Mouse (Mus musculus) thymus, adult 2 months (tissue): ENCODE measurements around the gene Itpr2. TPM values are rescaled to one million over a fixed set of nuclear protein-coding genes. Genes with fewer than 3 reads are reported as not detected.

Experiments
- DNase-seq: peaks from one replicate; pipeline ENCODE4 v3.0.0; 2021
- H3K27ac ChIP-seq: fragments of 200-500 bp; 2 replicates; pipeline ENCODE4 v1.5.1; 2012; ENCODE audit warnings: low read length, control low read depth; ENCODE audit not compliant: control insufficient read depth, insufficient read depth
- H3K27me3 ChIP-seq: fragments of 200-500 bp; 2 replicates; pipeline ENCODE4 v1.6.1; 2012; ENCODE audit warnings: mild to moderate bottlenecking, low read length, moderate library complexity, mixed read lengths; ENCODE audit not compliant: control insufficient read depth, insufficient read depth
- H3K36me3 ChIP-seq: fragments of 200-500 bp; 2 replicates; pipeline ENCODE4 v1.6.1; 2012; ENCODE audit warnings: mild to moderate bottlenecking, low read length, moderate library complexity; ENCODE audit not compliant: control insufficient read depth, insufficient read depth
- H3K4me1 ChIP-seq: fragments of 200-500 bp; replicated peaks from 2 replicates; pipeline ENCODE4 v1.6.1; 2012; ENCODE audit warnings: low read length; ENCODE audit not compliant: control insufficient read depth, insufficient read depth
- H3K4me3 ChIP-seq: fragments of 200-500 bp; 2 replicates; pipeline ENCODE4 v1.5.1; 2012; ENCODE audit warnings: mild to moderate bottlenecking, low read length, control low read depth, moderate library complexity; ENCODE audit not compliant: control insufficient read depth, insufficient read depth
- CTCF ChIP-seq: fragments of 200-500 bp; IDR thresholded peaks from 2 replicates; pipeline ENCODE4 v1.5.1; 2012; ENCODE audit warnings: mild to moderate bottlenecking, control low read depth, low read length, moderate library complexity, borderline replicate concordance; ENCODE audit not compliant: control insufficient read depth, poor library complexity, insufficient read depth; ENCODE audit errors: extremely low read depth
- POLR2A ChIP-seq: fragments of 200-500 bp; IDR thresholded peaks from 2 replicates; pipeline ENCODE4 v1.6.1; 2012; ENCODE audit warnings: mild to moderate bottlenecking, low read length, control low read depth, moderate library complexity; ENCODE audit not compliant: control insufficient read depth, poor library complexity, insufficient read depth; ENCODE audit errors: extremely low read depth
- WGBS: fragments of 180-500 bp; shearing (Covaris S2); methylation state at CpG from one replicate; pipeline ENCODE4 v1.1.7; 2018; 5-methylcytosine and 5-hydroxymethylcytosine counted together
- polyA plus RNA-seq: library from polyadenylated mRNA; depleted of rRNA; stranded (reverse); fragments of >200 nt; gene quantifications from 2 replicates; pipeline ENCODE4 v1.2.3, GENCODE M21; 2012

Itpr2 gene
- polyA plus RNA-seq, 1 experiment: 60.3 TPM

GRCm38 (mm10) chr6:146289801-146290200 lies 212.2 kb downstream of the Itpr2 start:
- no peaks in the 10 kb centered on the region for H3K4me1 ChIP-seq
- no peak overlapping the region for H3K4me3 ChIP-seq
- no peak overlapping the region for H3K27ac ChIP-seq
- H3K36me3 ChIP-seq: peaks cover 65% of the 10 kb centered on the region
- H3K27me3 ChIP-seq: no peaks in the 10 kb centered on the region
- TF ChIP-seq POLR2A (no peak), CTCF (no peak)
- DNase-seq: no peak
- WGBS: 96% methylated on average over 10 of the region's 10 CpGs

DNA sequence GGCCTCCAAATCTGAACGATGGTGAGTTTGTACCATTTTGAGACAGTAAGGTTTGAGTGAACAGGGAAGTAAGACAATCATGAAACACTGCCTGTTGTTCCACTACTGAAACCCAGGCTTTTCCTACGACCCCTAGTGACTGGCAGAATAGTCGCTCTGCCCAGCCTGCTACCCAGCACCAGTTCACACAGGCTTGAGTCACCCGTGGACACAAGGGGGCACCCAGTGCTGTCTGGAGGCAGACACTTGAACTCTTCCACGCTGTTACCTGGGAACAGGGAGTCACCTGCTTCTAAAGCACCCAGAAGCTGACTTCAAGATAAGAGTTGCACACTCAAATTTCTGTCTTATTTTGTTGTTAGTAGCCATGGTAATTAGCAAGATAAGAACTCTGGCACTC lies 213.8 kb downstream of the Itpr2 start:
- Histone ChIP-seq H3K36me3 (peaks cover 62% of the 10 kb centered on the region), H3K27ac (no peak overlapping the region), H3K4me3 (no peak overlapping the region), H3K27me3 (no peaks in the 10 kb centered on the region), H3K4me1 (no peaks in the 10 kb centered on the region)
- WGBS: 95% methylated on average over 5 of the region's 5 CpGs
- TF ChIP-seq CTCF (no peak), POLR2A (no peak)
- DNase-seq: no peak

DNA sequence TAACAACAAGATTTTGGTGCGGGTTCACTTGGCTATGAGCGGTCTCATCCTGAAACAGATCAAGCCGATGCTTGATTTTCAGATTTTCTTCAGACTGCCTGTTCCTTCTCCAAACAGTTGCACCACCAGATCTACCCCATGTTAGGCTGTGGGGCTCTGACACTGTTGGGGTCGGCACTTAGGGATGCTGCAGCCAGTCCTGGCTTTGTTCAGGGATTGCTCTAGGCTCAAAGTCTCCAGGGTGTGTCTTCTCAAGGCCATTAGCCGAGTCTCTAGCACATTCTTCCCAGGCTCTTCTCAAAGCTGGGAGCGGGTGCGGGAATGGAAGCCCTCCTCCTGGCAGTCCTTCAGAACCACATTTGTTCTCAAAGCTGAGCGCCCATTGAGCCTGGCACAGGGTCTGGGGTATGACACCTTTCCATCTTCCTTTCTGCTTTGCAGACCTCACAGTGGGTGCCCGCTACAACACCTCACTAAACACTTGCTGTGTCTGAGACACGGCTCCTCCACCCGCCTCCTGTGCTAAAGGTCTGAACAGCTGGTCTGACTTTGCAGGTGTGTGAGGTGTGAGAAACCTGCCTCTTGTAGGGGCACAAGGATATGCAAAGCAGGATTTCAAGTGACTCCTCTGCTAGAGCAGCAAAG lies 217.0 kb downstream of the Itpr2 start:
- WGBS: 95% methylated on average over 11 of the region's 11 CpGs

DNA sequence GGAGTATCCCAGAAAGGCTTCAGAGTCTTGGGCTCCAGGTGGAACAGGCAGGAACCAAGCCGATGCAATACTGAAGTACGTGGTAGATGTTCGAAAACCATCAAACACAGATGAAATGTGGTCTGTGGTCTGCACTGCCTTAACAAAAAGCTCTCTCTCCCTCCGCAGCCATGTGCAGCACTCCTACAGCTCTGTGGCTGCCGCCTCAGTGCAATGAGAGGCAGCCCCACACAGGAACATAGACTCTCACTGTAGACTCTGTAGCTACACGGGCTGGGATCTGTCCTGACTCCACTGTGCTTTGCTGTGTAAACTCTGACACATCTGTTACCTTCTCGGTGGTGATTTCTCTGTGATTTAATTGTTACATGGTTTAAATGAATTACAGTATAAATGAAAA lies 218.0 kb downstream of the Itpr2 start:
- TF ChIP-seq CTCF: no peak
- no peak for TF ChIP-seq POLR2A
- no peak overlapping the region for H3K4me3 ChIP-seq
- 11% methylated on average over 7 of the region's 7 CpGs for WGBS

More for the DNA sequence above, 217.0 kb downstream of the Itpr2 start:
- DNase-seq: no peak
- no peak for TF ChIP-seq POLR2A
- TF ChIP-seq CTCF: no peak
- Histone ChIP-seq H3K27me3 (no peaks in the 10 kb centered on the region), H3K4me1 (no peaks in the 10 kb centered on the region), H3K4me3 (no peak overlapping the region), H3K36me3 (peaks cover 54% of the 10 kb centered on the region), H3K27ac (no peak overlapping the region)

GRCm38 (mm10) chr6:146282061-146282659 lies 219.9 kb downstream of the Itpr2 start:
- no peak for DNase-seq
- 52% methylated on average over 7 of the region's 7 CpGs for WGBS
- Histone ChIP-seq H3K4me1 (no peaks in the 10 kb centered on the region), H3K4me3 (no peak overlapping the region), H3K27ac (no peak overlapping the region), H3K36me3 (peaks cover 47% of the 10 kb centered on the region), H3K27me3 (no peaks in the 10 kb centered on the region)
- TF ChIP-seq POLR2A (no peak), CTCF (no peak)

More for the DNA sequence above, 218.0 kb downstream of the Itpr2 start:
- peak; percentile 29 for DNase-seq
- Histone ChIP-seq H3K4me1 (no peaks in the 10 kb centered on the region), H3K27ac (no peak overlapping the region), H3K27me3 (no peaks in the 10 kb centered on the region), H3K36me3 (peaks cover 54% of the 10 kb centered on the region)

- WGBS: 96% methylated on average over 24 of the region's 24 CpGs
- no peaks in the 10 kb centered on the region for H3K4me1 ChIP-seq
- no peak overlapping the region for H3K27ac ChIP-seq
- TF ChIP-seq POLR2A: no peak
- TF ChIP-seq CTCF: peak; percentile 72
- peak; percentile 41 for DNase-seq
- no peaks in the 10 kb centered on the region for H3K27me3 ChIP-seq
- H3K36me3 ChIP-seq: peaks cover 43% of the 10 kb centered on the region
- no peak overlapping the region for H3K4me3 ChIP-seq
Observed at GRCm38 (mm10) chr6:146281176-146281899, 220.7 kb downstream of the Itpr2 start.
